Mouse (Mus musculus): ENCODE data around the gene Rnf26. TPM values are rescaled to one million over a fixed set of nuclear protein-coding genes. Genes with fewer than 3 reads are reported as not detected.
A peak's percentile ranks its signal among the peaks of the same experiment; 100 is the strongest.

The Rnf26 gene
- polyA plus RNA-seq, 1 experiment from 2014 or later = 32.9 TPM

DNA sequence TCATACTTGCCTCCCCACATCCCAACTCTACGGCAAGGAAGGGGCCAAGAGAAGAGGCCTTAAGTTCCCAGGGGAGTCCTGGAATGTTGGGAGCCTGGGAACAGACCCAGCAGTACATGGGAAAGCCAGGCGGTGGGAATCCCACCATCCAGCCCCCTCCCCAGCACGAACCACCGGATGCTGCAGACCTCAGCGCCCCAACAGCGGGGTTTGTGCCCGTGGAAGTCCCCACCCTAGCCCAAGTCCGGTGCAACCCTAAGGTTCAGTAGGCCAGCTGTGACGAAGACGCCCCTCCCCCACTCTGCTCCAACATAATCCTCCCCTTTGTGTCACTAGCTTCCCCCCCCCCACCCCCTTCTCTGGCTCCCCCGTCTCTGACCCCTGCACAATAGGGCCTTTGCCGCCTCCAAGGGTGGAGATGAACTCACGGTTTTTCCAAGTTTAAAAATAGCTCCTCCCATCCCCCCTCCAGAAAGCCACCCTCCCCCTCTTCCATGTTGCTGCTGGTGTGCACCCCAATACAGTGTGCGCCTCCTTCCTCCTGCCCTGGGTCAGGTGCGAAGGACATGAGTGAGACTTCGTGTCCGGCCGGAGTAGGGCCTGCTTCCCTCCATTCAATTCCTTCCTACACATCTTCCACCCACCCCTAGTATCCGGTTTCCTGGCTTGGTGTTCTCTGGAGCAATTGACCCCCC lies 17.4 kb upstream of the Rnf26 start:
- Histone ChIP-seq H3K4me3 (ENCODE audit: control insufficient read depth in 1 of 2, insufficient read depth in 1 of 2, low read depth in 1 of 2, low read length in 2 of 2) (peak overlapping the region; percentile 45 to 46; a peak in 3 of 4 replicates), H3K27me3 (ENCODE audit: control insufficient read depth, insufficient read depth, low read length) (no peaks in the 10 kb centered on the region), H3K9me3 (ENCODE audit: control insufficient read depth, low read length) (no peaks in the 10 kb centered on the region), H3K4me1 (ENCODE audit: control insufficient read depth in 2 of 2, insufficient read depth in 2 of 2, low read length in 2 of 2) (peaks cover 35 to 47% of the 10 kb centered on the region in 2 experiments), H3K4me2 (ENCODE audit: low read length) (peak overlapping the region; percentile 87), H3K27ac (replicated peaks in 1 of 2; ENCODE audit: control insufficient read depth in 1 of 2, insufficient read depth in 1 of 2, low read depth in 2 of 2, low read length in 2 of 2) (peak overlapping the region; percentile 87 to 89), H3K36me3 (ENCODE audit: control insufficient read depth, insufficient read depth, low read length) (no peaks in the 10 kb centered on the region), H3K9ac (ENCODE audit: low read length) (peak overlapping the region; percentile 77)
- 14% methylated on average over 16 of the region's 19 CpGs for WGBS
- ATAC-seq (ENCODE audit: insufficient number of reproducible peaks, insufficient read depth, low FRiP score, low read depth) = no peak

DNA sequence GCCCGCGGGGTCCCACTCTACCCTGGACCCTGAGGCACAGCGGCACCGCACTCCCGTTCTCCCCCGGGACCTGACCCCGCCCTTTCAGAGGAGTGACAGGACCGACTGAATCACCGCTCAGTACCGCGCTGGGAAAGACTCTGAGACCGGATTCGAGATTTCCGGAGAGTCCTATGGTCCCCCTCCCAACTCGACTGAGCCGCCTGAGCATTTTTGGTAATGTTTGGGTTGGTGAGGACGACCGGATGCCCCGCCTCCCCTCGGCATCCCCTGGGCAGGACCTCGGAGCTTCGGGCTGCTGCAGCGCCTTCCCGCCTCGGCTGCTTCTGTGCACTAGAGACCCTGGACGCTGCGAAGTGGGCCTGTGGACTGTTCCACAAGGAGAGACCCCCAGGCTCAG lies 16.7 kb upstream of the Rnf26 start:
- H3K4me2 ChIP-seq (ENCODE audit: low read length) = peak overlapping the region; percentile 87
- H3K27me3 ChIP-seq (ENCODE audit: control insufficient read depth, insufficient read depth, low read length) = no peaks in the 10 kb centered on the region
- H3K9ac ChIP-seq (ENCODE audit: low read length) = peak overlapping the region; percentile 77
- WGBS = 1% methylated on average over 27 of the region's 27 CpGs
- H3K4me1 ChIP-seq (ENCODE audit: control insufficient read depth in 2 of 2, insufficient read depth in 2 of 2, low read length in 2 of 2) = peaks cover 35 to 47% of the 10 kb centered on the region in 2 experiments
- peak; percentile 58 for ATAC-seq (ENCODE audit: insufficient number of reproducible peaks, insufficient read depth, low FRiP score, low read depth)
- H3K27ac ChIP-seq (replicated peaks in 1 of 2; ENCODE audit: control insufficient read depth in 1 of 2, insufficient read depth in 1 of 2, low read depth in 2 of 2, low read length in 2 of 2) = peak overlapping the region; percentile 87 to 89
- H3K9me3 ChIP-seq (ENCODE audit: control insufficient read depth, low read length) = no peaks in the 10 kb centered on the region
- H3K36me3 ChIP-seq (ENCODE audit: control insufficient read depth, insufficient read depth, low read length) = no peaks in the 10 kb centered on the region
- peak overlapping the region; percentile 45 to 46 for H3K4me3 ChIP-seq (ENCODE audit: control insufficient read depth in 1 of 2, insufficient read depth in 1 of 2, low read depth in 1 of 2, low read length in 2 of 2)

DNA sequence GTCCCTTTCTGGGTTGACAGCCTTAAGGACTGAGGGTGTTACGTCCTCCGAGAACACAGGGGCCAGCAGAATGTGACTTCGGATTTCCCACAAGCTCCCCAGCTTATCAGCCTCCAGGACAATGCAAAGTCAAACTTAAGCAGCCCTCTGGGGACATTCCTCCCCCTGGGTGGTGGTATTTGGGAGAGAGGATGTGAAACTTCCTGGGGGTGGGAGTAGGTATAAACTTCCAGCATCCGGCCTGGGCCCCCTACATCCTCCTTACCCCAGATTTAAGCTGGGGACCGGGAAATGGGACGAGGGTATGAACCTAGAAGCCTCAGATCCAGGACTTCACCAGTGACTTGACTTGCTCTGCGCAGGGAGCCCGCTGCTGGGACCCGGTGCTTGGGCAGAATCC lies 16.3 kb upstream of the Rnf26 start:
- Histone ChIP-seq H3K4me1 (ENCODE audit: control insufficient read depth in 2 of 2, insufficient read depth in 2 of 2, low read length in 2 of 2) (peaks cover 35 to 47% of the 10 kb centered on the region in 2 experiments), H3K9me3 (ENCODE audit: control insufficient read depth, low read length) (no peaks in the 10 kb centered on the region), H3K4me3 (ENCODE audit: control insufficient read depth in 1 of 2, insufficient read depth in 1 of 2, low read depth in 1 of 2, low read length in 2 of 2) (peak overlapping the region; percentile 45 to 46), H3K4me2 (ENCODE audit: low read length) (peak overlapping the region; percentile 87), H3K27ac (replicated peaks in 1 of 2; ENCODE audit: control insufficient read depth in 1 of 2, insufficient read depth in 1 of 2, low read depth in 2 of 2, low read length in 2 of 2) (peak overlapping the region; percentile 87 to 89), H3K36me3 (ENCODE audit: control insufficient read depth, insufficient read depth, low read length) (no peaks in the 10 kb centered on the region), H3K9ac (ENCODE audit: low read length) (peak overlapping the region; percentile 77), H3K27me3 (ENCODE audit: control insufficient read depth, insufficient read depth, low read length) (no peaks in the 10 kb centered on the region)
- WGBS = 1% methylated on average over 9 of the region's 9 CpGs
- ATAC-seq (ENCODE audit: insufficient number of reproducible peaks, insufficient read depth, low FRiP score, low read depth) = no peak

DNA sequence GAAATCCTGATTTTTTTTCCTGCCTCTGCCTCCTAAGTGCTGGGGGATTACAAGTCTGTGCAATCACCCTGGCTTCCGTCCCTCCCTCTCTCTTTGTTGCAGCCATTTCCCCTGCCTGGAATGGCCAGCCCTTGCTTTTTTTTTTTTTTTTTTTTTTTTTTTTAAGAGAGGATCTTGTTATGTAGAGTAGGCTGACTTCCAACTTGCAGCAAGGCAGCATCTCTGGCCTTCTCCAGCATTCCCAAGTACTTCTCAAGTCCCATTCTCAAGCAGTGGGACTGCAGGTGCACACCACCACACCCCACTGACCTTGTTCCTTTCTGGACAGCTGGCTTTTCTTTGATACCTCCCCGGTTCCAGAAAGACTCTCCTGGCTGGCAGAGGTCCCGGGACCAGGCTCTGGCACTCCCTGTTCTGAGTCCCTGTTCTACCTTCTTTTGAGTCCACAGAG lies 14.1 kb upstream of the Rnf26 start:
- no peaks in the 10 kb centered on the region for H3K27me3 ChIP-seq (ENCODE audit: control insufficient read depth, insufficient read depth, low read length)
- peaks cover 24 to 32% of the 10 kb centered on the region in 2 experiments for H3K4me1 ChIP-seq (ENCODE audit: control insufficient read depth in 2 of 2, insufficient read depth in 2 of 2, low read length in 2 of 2)
- no peaks in the 10 kb centered on the region for H3K36me3 ChIP-seq (ENCODE audit: control insufficient read depth, insufficient read depth, low read length)
- WGBS = 60% methylated on average over 3 of the region's 3 CpGs
- peak overlapping the region; percentile 43 to 69; a peak in 3 of 4 replicates for H3K27ac ChIP-seq (replicated peaks in 1 of 2; ENCODE audit: control insufficient read depth in 1 of 2, insufficient read depth in 1 of 2, low read depth in 2 of 2, low read length in 2 of 2)
- H3K4me2 ChIP-seq (ENCODE audit: low read length) = no peak overlapping the region
- no peak for ATAC-seq (ENCODE audit: insufficient number of reproducible peaks, insufficient read depth, low FRiP score, low read depth)
- no peaks in the 10 kb centered on the region for H3K9me3 ChIP-seq (ENCODE audit: control insufficient read depth, low read length)
- H3K9ac ChIP-seq (ENCODE audit: low read length) = no peak overlapping the region; the same call in 1 of the 2 replicates
- no peak overlapping the region for H3K4me3 ChIP-seq (ENCODE audit: control insufficient read depth in 1 of 2, insufficient read depth in 1 of 2, low read depth in 1 of 2, low read length in 2 of 2)

DNA sequence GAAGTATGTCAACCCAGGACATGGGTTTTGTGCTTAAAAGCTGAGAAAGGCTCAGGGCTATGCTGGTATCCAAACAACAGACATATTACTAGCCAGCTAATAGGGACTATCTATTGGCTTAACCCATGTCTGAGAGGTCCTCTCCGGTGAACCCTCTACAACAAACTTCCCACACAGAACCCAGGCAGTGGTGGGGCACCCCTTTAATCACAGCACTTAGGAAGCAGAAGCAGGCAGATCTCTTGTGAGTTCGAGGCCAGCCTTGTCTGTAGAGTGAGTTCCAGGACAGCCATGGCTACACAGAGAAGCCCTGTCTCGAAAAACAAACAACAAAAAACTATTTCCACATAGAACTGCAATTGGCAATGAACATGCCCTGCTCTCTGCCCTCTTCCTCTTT lies 13.4 kb upstream of the Rnf26 start:
- Histone ChIP-seq H3K27me3 (ENCODE audit: control insufficient read depth, insufficient read depth, low read length) (no peaks in the 10 kb centered on the region), H3K4me3 (ENCODE audit: control insufficient read depth in 1 of 2, insufficient read depth in 1 of 2, low read depth in 1 of 2, low read length in 2 of 2) (no peak overlapping the region), H3K9me3 (ENCODE audit: control insufficient read depth, low read length) (no peaks in the 10 kb centered on the region), H3K27ac (replicated peaks in 1 of 2; ENCODE audit: control insufficient read depth in 1 of 2, insufficient read depth in 1 of 2, low read depth in 2 of 2, low read length in 2 of 2) (peak overlapping the region; percentile 41 to 69; a peak in 3 of 4 replicates), H3K4me2 (ENCODE audit: low read length) (peak overlapping the region; percentile 60), H3K4me1 (ENCODE audit: control insufficient read depth in 2 of 2, insufficient read depth in 2 of 2, low read length in 2 of 2) (peaks cover 23 to 31% of the 10 kb centered on the region in 2 experiments), H3K36me3 (ENCODE audit: control insufficient read depth, insufficient read depth, low read length) (no peaks in the 10 kb centered on the region), H3K9ac (ENCODE audit: low read length) (no peak overlapping the region; the same call in 1 of the 2 replicates)
- 81% methylated on average over 3 of the region's 3 CpGs for WGBS
- ATAC-seq (ENCODE audit: insufficient number of reproducible peaks, insufficient read depth, low FRiP score, low read depth) = no peak

DNA sequence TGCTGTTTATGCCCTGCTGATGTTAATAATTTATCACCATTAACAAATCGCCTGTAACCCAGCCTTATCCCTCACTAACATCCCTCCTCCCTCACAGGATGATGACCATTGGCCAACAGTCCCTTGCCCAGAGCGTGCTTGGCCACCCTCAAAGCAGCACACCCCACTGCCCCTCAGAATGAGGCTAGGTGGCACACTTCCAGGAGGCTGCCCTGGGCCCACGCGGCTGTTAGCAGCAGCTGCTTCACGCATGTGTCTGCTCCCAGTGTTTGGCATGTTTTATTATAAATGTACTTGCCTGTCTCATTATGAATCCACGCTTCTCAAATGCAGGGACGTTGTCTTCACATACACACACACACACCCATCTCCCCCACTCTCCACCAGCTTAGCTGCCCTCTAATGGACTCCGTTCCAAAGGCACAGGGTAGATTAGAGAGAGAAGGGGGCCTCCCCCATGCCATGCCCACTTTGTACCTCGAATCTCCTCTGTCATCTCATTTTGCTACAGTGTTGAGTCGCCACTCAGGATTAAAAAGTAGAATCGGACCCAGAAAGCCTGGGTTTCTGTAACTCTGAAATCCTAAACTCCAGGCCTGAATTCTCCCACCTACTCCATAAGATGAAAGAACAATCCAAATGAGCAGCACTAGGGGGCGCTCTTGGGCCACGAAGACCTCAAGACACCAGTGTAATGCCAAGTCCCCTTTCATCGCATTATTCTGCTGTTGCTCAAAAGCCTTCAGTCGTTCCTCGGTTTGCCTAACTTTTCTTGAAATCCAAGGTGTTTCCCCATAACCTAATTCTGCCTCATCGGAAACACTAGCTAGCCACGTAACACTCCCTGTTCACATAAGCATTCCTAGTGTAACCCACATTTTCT lies 12.5 kb upstream of the Rnf26 start:
- H3K4me1 ChIP-seq (ENCODE audit: control insufficient read depth in 2 of 2, insufficient read depth in 2 of 2, low read length in 2 of 2) = peaks cover 16 to 23% of the 10 kb centered on the region in 2 experiments
- no peak for ATAC-seq (ENCODE audit: insufficient number of reproducible peaks, insufficient read depth, low FRiP score, low read depth)
- peak overlapping the region; percentile 46 to 69; a peak in 3 of 4 replicates for H3K27ac ChIP-seq (replicated peaks in 1 of 2; ENCODE audit: control insufficient read depth in 1 of 2, insufficient read depth in 1 of 2, low read depth in 2 of 2, low read length in 2 of 2)
- no peaks in the 10 kb centered on the region for H3K36me3 ChIP-seq (ENCODE audit: control insufficient read depth, insufficient read depth, low read length)
- no peaks in the 10 kb centered on the region for H3K27me3 ChIP-seq (ENCODE audit: control insufficient read depth, insufficient read depth, low read length)
- H3K4me3 ChIP-seq (ENCODE audit: control insufficient read depth in 1 of 2, insufficient read depth in 1 of 2, low read depth in 1 of 2, low read length in 2 of 2) = no peak overlapping the region
- no peaks in the 10 kb centered on the region for H3K9me3 ChIP-seq (ENCODE audit: control insufficient read depth, low read length)
- WGBS = 29% methylated on average over 18 of the region's 18 CpGs
- H3K4me2 ChIP-seq (ENCODE audit: low read length) = peak overlapping the region; percentile 60
- H3K9ac ChIP-seq (ENCODE audit: low read length) = peak overlapping the region; percentile 57

DNA sequence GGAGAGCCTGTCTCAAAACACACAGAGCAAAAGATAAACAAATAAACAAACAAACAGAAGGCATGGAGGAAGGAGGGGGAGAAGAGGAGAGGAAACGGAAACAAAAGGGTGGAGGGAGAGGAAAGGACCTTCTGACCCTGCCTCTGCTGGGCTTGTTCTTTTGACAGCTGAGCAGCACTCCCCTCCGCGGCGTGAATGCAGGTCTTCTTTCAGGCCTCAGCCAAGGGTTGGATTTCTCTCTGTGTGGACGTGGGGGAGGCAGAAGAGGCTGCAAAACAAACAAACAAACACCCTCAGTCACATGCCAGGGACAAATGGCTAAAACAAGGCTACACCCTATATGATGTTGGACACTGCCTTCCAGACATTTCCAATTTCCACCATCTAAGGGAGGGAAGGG lies 11.7 kb upstream of the Rnf26 start:
- Histone ChIP-seq H3K4me1 (ENCODE audit: control insufficient read depth in 2 of 2, insufficient read depth in 2 of 2, low read length in 2 of 2) (peaks cover 11 to 15% of the 10 kb centered on the region in 2 experiments), H3K9ac (ENCODE audit: low read length) (no peak overlapping the region), H3K36me3 (ENCODE audit: control insufficient read depth, insufficient read depth, low read length) (no peaks in the 10 kb centered on the region), H3K4me3 (ENCODE audit: control insufficient read depth in 1 of 2, insufficient read depth in 1 of 2, low read depth in 1 of 2, low read length in 2 of 2) (no peak overlapping the region), H3K27me3 (ENCODE audit: control insufficient read depth, insufficient read depth, low read length) (no peaks in the 10 kb centered on the region), H3K4me2 (ENCODE audit: low read length) (no peak overlapping the region), H3K9me3 (ENCODE audit: control insufficient read depth, low read length) (no peaks in the 10 kb centered on the region), H3K27ac (replicated peaks in 1 of 2; ENCODE audit: control insufficient read depth in 1 of 2, insufficient read depth in 1 of 2, low read depth in 2 of 2, low read length in 2 of 2) (no peak overlapping the region)
- WGBS = 71% methylated on average over 5 of the region's 5 CpGs
- ATAC-seq (ENCODE audit: insufficient number of reproducible peaks, insufficient read depth, low FRiP score, low read depth) = no peak
